Mouse (Mus musculus) retina, postnatal 7 days (tissue): ENCODE results near the gene Rasl10a.

Experiments used
- DNase-seq: peaks from one replicate; pipeline ENCODE4 v3.0.0-alpha.2; 2012; ENCODE audit warnings: low read depth, low spot score

Gene Rasl10a

GRCm38 (mm10) chr11:5057856-5058641 lies at the start of gene Rasl10a:
Rasl10a (plus strand) TSS chr11:5058128.
- no peak for DNase-seq

DNA sequence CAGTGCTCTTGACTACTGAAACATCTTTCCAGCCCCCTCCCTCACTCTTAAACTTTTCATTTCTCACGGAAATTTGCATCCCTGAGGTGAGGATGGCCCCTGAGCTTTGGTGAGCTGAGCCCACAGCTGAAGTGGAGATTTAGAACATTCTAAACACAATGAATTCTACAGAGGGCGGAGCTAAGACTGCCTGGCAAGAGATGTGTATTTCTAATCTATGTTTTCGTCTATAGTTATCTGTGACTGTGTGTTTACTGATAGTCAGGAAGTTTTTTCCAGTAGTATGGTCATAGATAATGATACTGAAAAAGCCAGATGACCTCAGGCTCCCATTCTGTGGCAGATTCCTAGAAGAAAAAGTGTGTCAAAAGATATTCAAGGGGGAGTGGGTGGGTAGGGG lies 49.1 kb upstream of the Rasl10a start:
- no peak for DNase-seq

GRCm38 (mm10) chr11:5009354-5010074 lies 48.4 kb upstream of the Rasl10a start:
- DNase-seq: no peak

GRCm38 (mm10) chr11:5010205-5010604 lies 47.7 kb upstream of the Rasl10a start:
- DNase-seq: no peak

DNA sequence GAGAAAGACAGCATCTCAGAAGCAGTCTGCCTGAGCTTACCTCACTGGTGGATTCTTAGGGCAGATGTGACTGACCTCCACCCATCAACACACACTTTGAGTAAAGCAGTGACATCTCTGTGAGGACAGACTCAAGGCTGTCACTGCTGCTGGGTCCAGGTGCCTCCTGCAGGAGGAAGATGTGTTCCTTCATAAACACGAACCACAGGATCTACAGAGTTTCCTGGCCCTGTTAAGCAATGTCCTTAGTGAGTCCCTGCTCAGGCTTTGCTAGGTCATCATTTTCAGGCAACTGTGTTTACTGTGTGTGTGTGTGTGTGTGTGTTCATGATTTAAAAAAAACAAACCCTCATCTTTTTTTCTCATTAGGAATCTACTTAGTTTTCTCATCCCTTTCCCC lies 46.4 kb upstream of the Rasl10a start:
- no peak for DNase-seq

DNA sequence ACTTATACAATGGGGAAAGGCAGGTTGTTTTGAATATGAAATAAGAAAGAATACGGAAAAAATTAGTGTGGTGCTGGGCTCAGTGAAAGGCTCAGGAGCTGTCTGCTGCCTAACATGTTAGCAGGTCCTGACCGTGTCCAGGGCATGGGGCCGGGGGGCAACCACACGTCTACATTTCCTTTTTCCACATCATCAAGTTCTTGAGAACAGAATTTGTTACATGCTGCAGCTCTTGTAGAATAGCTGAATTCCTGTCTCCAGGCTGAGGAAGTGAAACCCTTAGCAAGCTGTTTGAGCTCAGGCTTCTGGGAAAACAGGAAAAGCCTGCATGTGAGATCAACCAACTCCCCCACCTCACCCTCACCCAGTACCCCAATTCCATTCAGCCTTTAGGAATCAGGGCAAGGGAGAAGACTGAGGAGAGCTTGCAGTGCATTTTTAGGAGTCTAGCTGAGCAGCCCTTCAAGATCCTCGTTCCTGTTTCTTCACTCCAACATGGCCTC lies 45.7 kb upstream of the Rasl10a start:
- DNase-seq: no peak

DNA sequence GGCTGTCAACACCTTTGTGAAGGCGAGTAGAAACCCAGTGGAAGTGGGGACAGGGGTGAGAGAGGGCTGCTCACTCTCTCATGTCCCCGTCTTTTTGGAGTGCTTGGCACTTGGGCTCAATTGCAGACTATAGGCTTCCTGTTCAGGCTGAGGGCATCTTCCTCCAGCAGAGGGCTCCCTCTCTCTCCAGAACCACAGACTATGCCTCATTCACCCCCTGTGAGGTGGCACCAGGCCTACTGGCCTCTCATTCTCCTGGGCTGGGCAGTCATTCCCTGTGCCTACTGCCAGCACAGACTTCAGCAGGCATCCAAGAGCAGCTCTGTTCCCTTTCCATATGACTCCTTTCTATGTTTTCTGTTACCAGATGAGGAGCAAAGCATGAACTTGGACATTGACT lies 42.2 kb upstream of the Rasl10a start:
- DNase-seq: no peak

- DNase-seq: no peak
Measured at GRCm38 (mm10) chr11:5016286-5016685, 41.6 kb upstream of the Rasl10a start.

DNA sequence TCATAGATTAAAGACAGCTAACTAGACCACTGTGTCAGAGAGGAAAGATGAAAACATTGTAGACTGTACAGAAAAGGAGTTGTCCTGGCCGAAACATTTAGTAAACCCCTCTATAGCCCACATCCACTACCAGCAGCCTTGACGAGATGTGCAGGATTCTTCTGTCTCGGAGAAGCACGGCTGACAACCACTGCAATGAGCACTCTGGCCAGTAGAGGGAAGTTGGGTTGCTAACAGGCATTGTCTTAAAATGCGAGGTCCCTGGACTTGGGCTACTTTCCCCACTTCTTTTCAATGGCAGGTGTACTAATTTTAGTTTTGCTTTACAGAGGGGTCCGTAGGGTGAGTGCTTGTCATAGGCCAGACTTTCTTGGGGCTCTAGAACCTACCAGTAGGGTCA lies 40.4 kb upstream of the Rasl10a start:
- DNase-seq: no peak

DNA sequence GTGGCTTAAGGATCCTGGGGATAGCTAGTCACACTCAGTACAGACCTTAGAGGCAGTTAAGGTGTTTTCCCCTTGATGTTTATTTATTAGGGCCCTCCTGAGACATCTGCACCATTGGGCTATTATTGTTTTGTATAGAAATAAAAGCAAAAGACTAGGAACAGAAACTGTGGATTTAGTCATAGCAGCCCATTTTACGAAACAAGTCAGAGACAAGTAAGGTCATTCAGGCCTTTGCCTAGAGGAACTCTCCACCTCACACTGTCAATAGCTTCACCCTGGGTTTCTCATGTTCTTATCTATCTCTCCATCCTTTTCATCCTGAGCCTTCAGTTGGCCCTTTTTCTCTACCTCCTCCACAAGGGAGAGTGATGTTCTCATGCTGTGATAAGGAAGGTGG lies 32.8 kb upstream of the Rasl10a start:
- DNase-seq: no peak

GRCm38 (mm10) chr11:5028228-5028627 lies 29.7 kb upstream of the Rasl10a start:
- DNase-seq: no peak

- DNase-seq: no peak
Measured at GRCm38 (mm10) chr11:5032706-5033105, 25.2 kb upstream of the Rasl10a start.

DNA sequence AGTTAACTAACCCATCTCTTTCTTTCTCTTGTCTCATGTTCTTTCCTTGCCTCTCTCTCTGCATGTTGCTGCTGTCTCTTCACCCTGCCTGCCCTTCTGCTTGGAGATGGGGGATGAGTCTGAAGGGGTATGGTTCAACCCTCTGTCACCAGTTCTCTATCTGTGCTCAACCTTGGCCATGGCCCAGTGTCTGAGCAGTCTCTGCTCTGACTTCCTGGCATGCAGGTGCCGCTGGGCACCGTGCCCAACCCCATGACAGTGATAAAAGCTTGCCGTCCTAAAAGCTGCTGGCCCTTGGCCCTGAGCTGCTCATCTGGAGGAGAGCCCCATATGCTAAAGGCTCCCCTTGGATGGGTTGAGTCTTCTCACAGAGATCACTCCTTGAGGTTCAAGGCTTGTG lies 24.8 kb upstream of the Rasl10a start:
- DNase-seq: no peak

DNA sequence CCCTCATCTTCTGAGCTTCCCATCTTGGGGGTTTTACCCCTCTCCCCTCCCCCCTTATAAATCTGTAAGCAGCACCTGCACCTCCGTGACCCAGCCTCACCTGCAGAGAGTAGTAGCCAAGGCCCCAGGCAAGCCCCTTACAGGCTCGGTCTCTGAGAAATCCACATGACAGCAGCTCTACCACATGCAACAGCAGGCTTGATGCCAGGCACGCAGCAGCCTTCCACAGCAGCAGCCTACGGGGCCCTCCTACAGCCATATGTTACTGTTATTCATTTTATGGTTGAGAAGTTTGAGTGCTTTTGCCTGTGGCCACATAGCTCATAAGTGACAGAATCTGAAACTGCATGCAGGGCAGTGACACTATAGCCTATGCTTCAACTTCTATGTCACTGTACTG lies 22.5 kb upstream of the Rasl10a start:
- no peak for DNase-seq

DNA sequence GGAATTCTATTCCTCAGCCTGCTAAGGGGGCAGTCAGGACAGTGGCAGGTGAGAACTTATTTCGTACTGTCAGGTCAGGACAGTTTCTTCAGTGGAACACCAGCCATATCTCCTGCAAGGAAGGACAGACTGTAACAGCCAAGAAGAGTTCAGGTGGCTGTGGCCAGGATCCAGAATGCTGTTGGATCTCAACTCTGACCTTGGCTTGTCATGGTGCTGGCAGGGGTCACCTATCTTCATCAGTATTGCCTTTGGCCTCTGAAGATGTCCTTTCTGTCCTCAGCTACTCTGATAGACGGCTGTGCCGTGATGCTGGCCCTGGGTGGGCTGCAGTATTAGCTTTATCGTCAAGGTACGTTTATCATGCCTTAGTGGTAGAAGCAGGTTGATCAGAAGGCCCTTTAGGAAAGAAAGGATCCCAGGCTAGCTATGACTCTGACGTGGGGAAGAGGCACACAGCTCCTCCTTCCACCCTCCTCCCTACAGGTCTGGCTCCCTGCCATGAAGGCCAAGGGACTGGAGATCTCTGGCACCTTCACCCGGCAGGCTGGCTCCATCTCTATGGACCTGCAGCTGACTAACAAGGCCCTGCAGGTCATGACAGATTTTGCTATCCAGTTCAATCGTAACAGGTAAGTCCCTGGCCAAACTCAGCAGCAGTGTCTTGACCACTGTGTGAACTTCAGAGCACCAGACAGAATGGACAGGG lies 20.6 kb upstream of the Rasl10a start:
- DNase-seq: no peak

DNA sequence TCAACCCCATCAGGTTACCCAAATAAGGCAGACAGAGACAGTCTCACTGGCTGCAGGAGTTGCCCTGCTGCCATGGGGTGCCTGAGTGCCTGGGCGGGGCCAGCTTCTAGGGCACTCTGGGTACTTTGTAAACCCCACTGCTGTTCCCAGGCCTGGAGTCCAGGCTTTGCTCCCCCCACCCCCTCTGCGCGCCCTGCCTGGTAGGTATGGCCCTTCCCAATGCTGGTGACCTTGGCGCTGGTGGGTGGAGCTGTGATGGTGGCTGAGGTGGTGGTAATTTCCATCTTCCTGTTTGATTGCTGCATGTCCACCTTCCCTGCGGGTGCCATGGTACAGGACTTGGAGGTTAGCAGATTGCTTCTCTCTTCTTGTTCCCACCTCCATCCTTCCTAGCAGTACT lies 17.3 kb upstream of the Rasl10a start:
- DNase-seq: no peak

DNA sequence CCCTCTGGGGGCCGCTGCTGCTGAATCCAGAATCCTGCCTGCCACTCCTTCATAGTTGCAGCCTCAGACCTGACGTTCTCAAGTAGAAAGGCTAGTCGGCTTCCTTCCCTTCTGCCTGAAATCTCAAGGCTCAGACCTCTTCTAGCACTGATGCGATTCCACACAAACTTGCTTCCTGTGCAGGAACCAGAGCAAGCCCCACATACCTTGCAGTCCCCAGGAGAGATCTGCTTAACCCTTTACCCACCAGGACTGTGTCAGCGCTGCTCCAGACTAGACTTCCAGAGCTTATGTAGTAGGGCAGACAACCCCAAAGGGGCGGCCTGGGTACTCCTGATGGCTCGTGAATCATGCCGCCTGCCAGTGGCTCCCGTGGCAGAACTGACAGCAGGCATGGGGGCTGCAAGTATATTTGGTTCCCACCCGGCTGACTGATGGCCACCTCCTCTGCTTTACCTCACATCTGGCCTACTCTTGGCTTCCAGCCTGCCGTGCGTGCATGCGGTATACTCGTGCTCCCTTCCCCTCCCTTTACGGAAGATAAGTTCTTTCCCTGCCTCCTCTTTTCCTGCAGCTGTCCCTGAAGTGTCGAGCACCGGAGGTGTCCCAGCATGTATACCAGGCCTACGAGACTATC lies 16.7 kb upstream of the Rasl10a start:
- no peak for DNase-seq

DNA sequence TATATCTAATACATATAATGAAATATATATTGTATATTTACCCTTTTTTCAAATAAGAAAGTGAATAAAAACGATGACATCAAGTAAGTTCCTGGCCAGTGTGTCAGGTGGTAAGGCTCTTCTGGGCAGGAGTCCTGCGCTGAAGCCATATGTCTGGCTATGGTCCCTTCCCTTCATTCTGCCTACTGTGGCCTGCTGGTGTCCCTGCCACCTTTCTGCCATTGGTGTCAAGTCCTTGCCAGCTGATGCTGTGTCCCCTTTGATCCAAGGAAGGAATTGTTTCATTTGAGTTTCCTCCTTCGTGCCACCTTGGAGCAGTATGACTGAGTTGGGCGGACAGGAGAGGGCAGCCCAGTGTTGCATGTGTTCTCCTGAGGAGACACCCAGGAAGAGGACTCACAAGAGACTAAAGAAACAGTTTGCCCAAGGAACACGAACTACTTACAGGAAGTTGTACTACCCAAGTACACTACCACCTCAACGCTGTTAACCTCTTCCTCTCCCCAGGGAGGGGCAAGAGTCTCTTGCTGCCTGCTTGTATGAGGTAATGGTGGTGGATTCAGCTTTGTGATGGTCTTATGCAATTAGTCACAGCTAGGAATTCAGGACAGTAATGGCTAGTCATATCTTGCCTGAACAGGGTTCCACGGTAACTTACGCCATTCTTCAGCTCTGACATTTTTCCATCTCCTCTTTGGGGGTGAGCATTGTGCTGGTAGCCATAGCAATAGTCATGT lies 15.1 kb upstream of the Rasl10a start:
- no peak for DNase-seq

- DNase-seq: no peak
Measured at GRCm38 (mm10) chr11:5046321-5046926, 11.5 kb upstream of the Rasl10a start.

DNA sequence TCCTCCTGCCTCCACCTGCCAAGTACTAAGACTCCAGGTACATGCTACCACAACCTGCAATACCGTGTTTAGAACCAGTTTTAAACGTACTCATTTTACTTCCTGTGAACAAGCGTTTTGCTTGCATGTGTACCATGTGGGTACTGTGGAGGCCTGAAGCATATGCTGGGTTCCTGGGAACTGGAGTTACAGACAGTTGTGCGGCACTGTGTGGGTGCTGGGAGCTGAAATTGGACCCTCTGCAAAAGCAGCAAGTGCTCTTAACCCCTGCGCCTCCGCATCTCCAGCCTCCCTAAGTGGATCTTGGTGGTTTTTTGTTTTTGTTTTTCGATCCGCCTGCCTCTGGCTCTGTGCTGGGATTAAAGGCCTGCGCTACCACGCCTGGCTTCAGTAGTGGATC lies 6.3 kb upstream of the Rasl10a start:
- no peak for DNase-seq
